Mouse (Mus musculus) CD4-positive, CD25-positive, alpha-beta regulatory T cell, adult 4 months (primary cell): ENCODE measurements around the gene Rufy3. TPM values are rescaled to one million over a fixed set of nuclear protein-coding genes. Genes with fewer than 3 reads are reported as not detected.

Experiments used
- ATAC-seq: one replicate; pipeline ENCODE4 v1.8.0; 2017
- polyA plus RNA-seq, 2 experiments: library from polyadenylated mRNA; unstranded; fragments of 100-300 nt; shearing (Covaris generic); gene quantifications; one replicate each; pipeline ENCODE4 v1.2.1; 2017

Rufy3 gene
- polyA plus RNA-seq, 2 experiments from 2014 or later = 2.6 to 3.2 TPM

- no peak for ATAC-seq
These were observed 10.9 kb downstream of the Rufy3 start for GRCm38 (mm10) chr5:88575506-88576338.

GRCm38 (mm10) chr5:88580681-88581080 is 15.8 kb downstream of the Rufy3 start:
- no peak for ATAC-seq

- ATAC-seq = no peak
These were observed 16.5 kb downstream of the Rufy3 start for GRCm38 (mm10) chr5:88581343-88581742.

GRCm38 (mm10) chr5:88583271-88584031 is 18.6 kb downstream of the Rufy3 start:
- ATAC-seq = no peak

GRCm38 (mm10) chr5:88584061-88584460 is 19.2 kb downstream of the Rufy3 start:
- no peak for ATAC-seq

GRCm38 (mm10) chr5:88586407-88587174 is 21.8 kb downstream of the Rufy3 start:
- ATAC-seq = no peak

GRCm38 (mm10) chr5:88587211-88587934 is 22.5 kb downstream of the Rufy3 start:
- no peak for ATAC-seq

- ATAC-seq = no peak
These were observed 23.6 kb downstream of the Rufy3 start for GRCm38 (mm10) chr5:88588481-88588880.

- no peak for ATAC-seq
These were observed 28.8 kb downstream of the Rufy3 start for GRCm38 (mm10) chr5:88593421-88594172.

GRCm38 (mm10) chr5:88594173-88594569 is 29.3 kb downstream of the Rufy3 start:
- ATAC-seq = no peak

- ATAC-seq = no peak
These were observed 31.0 kb downstream of the Rufy3 start for GRCm38 (mm10) chr5:88595537-88596455.

GRCm38 (mm10) chr5:88598961-88599360 is 34.1 kb downstream of the Rufy3 start:
- no peak for ATAC-seq

GRCm38 (mm10) chr5:88602030-88602429 is 37.2 kb downstream of the Rufy3 start:
- no peak for ATAC-seq

- ATAC-seq = no peak
These were observed 37.9 kb downstream of the Rufy3 start for GRCm38 (mm10) chr5:88602713-88603112.

GRCm38 (mm10) chr5:88604046-88604445 is 39.2 kb downstream of the Rufy3 start:
- ATAC-seq = no peak

- ATAC-seq = no peak
These were observed 40.0 kb downstream of the Rufy3 start for GRCm38 (mm10) chr5:88604641-88605358.

- no peak for ATAC-seq
These were observed 49.3 kb downstream of the Rufy3 start for GRCm38 (mm10) chr5:88614129-88614528.

- ATAC-seq = no peak
These were observed 52.1 kb downstream of the Rufy3 start for GRCm38 (mm10) chr5:88616988-88617387.

GRCm38 (mm10) chr5:88627545-88627944 is 62.7 kb downstream of the Rufy3 start:
- ATAC-seq = no peak

GRCm38 (mm10) chr5:88629125-88629524 is 64.3 kb downstream of the Rufy3 start:
- no peak for ATAC-seq
